Mouse (Mus musculus) Muller cell, postnatal 12 days (primary cell): ENCODE results near the gene Btbd1.

Experiments used
- DNase-seq: peaks from one replicate; pipeline ENCODE4 v3.0.0-alpha.2; 2015; ENCODE audit errors: inconsistent ontology term

Gene Btbd1

DNA sequence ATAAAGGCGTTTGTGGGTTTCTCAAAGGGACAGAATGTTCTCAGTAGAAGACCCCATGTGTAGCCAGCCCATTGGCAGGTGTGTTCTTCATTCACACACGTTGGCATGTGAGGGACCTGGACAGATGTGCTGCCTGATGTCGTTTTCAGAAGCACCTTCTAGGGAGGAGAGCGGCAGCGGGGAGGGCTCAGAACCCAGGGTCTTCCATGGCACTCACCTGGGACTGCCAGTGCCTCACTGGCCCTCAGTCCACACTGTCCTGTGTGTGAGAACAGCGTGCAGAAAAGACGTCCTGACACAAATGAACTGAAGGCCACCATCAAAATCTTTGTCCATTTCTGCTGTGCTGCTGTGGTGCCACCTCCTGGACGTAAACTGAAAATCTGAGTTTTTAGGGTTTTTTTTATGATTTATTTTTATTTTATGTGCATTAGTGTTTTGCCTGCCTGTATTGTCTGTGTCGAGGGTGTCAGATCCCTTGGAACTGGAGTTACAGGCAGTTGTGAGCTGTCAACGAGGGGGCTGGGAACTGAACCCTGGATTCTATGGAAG lies 51.5 kb downstream of the Btbd1 start:
- DNase-seq: no peak

DNA sequence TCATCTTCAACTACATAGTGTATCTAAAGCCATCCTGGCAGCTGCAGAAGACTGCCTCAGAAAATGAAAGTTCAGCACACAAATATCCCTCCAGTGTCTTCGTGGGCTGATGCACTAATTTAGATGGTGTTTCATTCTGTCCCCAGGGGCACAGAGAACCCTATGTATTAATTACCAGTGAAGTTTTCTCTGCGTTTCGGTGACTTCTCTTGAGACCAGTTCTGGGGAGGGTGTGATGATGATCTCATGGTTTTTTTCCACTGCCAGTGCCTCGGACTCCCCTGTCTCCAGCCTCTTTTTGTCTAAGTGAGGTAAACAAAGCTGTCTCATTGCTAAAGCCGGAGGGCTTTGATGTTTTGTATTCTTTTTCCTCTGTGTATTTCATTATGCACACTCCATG lies 53.9 kb downstream of the Btbd1 start:
- DNase-seq: no peak

DNA sequence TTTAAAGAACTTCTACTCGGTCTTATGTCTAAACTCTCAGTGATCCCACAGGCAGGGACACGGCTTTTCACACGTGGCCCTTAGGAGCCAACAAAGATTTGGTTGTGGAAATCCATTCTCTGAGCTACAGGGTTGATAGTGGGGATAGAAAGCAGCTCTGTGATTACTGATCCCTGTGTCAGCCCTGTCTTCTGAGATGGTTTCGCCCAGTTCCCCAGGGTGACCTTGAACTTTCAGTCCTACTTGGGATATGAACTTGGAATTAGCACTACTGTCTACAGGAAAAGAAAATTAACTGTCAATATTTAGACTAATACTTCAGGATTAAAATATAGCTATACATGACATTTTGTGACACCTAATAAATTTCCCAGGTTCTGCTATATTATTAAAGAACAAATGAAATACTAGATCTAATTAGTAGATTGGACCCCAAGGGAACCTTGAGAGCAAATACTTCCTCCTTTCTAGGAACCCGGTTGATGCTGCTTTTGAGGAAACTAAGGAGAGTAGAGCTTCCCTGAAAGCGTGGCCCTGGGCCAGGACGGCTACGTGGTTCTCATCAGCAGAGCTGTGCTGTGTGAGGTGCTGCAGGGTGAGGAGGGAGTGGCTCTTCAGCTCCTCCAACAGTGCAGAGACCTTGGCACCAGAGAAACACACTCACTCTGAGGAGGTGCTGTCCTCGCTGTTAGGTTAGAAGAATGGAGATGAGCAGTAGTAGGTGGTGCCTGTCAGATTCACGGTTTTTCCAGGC lies 56.3 kb downstream of the Btbd1 start:
- no peak for DNase-seq

DNA sequence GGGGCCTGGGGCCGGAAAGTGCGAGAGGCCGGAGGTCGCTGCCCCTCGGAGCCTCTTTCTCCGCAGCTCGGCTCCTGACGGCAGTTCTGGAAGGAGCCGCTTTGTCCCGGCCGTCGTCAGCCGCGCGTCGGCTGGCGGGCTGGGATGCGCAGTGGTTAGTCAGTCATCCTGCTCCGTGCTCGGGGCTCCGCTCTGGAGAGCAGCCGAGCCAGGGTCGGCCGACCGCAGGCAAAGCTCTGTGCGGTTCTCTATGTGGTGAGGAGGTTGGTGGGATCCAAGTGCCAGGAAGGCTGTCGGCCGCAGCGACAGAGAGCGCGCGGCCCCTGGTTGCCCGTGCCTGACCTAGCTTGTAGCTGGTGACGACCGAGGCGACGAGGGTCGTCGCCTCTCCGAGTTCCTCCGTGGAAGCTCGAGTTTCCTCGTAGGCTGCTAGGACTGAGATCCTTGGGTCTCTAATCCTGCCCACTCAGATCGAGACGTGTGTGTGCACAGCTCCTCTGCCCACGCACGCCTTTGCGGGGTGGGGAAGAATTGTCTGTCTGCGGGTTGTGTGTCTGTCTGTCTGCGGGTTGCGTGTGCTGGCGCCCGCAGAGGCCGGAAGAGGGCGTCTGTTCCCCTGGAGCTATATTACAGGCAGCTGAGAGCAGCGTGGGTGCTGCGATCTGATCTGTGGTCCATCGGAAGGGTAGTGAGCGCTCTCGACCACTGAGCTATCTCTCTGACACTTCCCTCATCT lies 66.0 kb downstream of the Btbd1 start:
- no peak for DNase-seq

DNA sequence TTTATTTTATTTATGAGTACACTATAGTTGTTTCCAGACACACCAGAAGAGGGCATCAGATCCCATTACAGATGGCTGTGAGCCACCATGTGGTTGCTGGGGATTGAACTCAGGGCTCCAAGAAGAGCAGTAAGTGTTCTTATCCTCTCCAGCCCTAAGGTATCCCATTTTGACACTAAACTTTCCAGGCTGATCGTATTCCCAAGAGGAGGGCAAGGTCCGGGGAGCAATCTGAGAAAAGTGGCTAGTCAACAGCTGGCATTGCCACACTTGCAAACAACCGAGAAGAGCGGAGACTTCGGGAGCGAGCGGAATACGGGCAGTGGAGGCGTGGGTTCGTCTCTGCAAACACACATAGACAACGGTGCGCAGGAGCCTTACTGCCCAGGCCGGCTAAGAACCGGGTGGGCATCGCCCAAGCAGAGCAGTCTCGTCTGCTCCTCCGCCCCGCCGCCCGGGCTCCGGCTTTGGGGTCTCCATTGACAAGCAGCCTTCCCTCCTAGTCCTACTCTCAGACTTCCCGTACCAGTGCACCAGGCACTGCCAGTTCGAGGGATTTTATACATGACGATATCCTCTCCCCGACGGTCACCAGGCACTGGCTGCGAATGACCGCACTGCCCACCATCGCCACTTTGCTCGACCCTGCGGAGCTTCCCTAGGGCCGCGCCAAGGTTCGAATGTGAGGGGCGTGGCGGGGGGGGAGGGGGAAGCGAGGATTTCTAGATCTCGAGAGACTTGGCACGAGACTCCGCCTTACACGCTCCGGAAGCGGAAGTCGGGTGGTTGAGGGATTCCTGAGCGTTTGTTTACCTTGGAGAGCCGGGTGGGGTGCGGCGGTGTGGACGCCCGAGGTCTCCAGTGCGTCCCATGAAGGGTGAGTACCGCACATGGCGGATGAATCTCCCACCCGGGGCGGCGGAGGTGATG lies 66.8 kb downstream of the Btbd1 start, which contains the start of gene Ramac:
Gene Ramac (plus strand): TSS at position 746 of the 930 bp plus-strand sequence.
- DNase-seq: peak; percentile 95

DNA sequence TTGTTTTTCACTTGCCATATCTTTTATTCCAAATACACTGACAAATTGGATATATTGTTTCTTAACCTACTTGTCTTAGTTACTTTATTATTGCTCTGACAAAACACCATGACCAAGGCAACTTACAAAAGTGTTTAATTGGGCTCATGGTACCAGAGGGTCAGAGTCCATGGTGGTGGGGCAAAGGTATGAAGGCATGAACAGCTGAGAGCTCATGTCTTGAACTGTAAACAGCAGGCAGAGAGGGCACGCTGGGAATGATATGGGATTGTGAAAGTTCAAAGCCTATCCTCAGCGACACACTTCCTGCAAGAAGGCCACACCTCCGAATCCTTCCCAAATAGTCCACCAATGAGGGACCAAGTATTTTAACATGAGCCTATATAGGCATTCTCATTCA lies 81.3 kb downstream of the Btbd1 start:
- DNase-seq: no peak

DNA sequence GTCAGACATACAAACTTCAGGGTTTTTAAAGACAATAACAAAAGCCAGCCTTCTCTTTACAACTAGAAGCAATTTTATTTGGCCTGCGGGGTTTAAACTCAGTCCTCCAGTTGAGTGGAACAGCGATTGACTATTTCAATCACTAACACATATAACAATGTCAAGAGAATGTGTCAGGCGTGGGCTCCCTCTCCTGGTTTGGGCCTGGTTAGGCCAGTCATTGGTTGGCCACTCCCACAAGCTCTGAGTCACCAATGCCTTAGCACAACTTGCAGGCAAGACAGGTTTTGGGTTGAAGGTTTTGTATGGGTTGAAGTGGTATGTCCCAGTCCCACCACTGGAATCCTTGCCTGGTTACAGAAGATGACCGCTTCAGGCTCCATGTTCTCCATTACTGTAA lies 85.1 kb downstream of the Btbd1 start:
- DNase-seq: peak; percentile 74
